Mouse (Mus musculus): ENCODE data around the gene Ednrb.

Ednrb gene

DNA sequence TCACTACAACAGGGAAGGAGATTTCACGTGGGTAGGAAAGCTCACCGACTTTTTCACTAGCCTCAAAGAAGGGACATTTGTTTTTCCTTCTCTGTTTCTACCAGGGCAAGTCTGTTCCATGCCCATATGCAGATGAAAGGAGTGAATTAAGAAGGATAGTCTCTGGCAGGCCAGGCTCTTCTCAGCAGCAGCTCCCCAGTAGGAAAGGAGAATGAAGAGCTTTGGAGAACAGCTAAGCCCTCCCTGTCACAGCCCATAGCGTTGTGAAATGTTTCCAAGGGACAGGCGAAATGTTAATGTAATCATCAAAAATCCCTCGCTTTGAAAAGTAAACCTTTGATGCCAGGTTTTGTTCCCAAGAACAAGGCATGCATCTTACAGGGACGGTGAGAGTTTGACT is 76.7 kb downstream of the Ednrb start:
- no peak for DNase-seq (ENCODE audit: low read depth, low spot score)
